Mouse (Mus musculus): Measurements from ENCODE around the gene Exoc4. TPM values are rescaled to one million over a fixed set of nuclear protein-coding genes. Genes with fewer than 3 reads are reported as not detected.

The Exoc4 gene
- total RNA-seq, 2 experiments from 2014 or later: 43.5 to 45.0 TPM

DNA sequence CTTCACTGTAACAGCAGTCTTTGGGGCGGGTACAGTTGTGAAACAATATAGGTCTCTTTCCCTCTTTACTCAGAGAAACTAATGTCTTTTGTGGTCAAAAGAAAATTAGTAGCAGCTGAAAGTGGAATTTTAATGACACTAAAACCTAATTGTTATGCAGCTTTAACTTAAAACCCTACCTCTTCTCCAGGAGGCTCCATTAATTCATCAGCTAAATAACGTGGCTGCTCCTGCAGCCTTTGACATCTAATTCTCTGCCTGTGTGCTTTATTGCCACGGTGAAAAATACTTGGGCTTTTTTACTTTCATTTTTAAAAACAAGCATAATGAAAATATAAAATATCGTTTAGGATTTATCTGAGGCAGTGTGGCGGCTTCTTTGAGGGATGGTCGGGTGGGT, 764.6 kb downstream of the Exoc4 start:
- DNase-seq (ENCODE audit: low spot score): no peak

Other genes starting within 250 kb of the Exoc4 start
- 100 to 1,000 TPM; 401 TPM for gene Chchd3, start 188.8 kb upstream of the Exoc4 start, total RNA-seq (2021)

All from gastrocnemius, adult 18-20 months (tissue).